Mouse (Mus musculus): ENCODE data around the gene Angptl2.

GRCm38 (mm10) chr2:33274719-33275490 lies 59.0 kb downstream of the Angptl2 start:
- TF ChIP-seq CTCF (IDR thresholded peaks at IDR 0.05; ENCODE audit: extremely low read depth, insufficient read depth, low read length): no peak
- TF ChIP-seq POLR2A (IDR thresholded peaks at IDR 0.05; ENCODE audit: extremely low read depth, insufficient read depth, low read length): no peak
